Mouse (Mus musculus) hindbrain, embryonic 13.5 days (tissue): ENCODE results near the gene Chd2. TPM values are rescaled to one million over a fixed set of nuclear protein-coding genes. Genes with fewer than 3 reads are reported as not detected.

ENCODE experiments used
- ATAC-seq: fragments of 200-750 bp; cut with Nextera tagmentation; 2 replicates; pipeline ENCODE4 v1.8.0; 2017; ENCODE audit warnings: moderate TSS enrichment; ENCODE audit not compliant: low FRiP score
- H3K27ac ChIP-seq: fragments of 300-500 bp; sonication (generic); 2 replicates; pipeline ENCODE4 v1.5.1; 2015; ENCODE audit warnings: inconsistent platforms, mild to moderate bottlenecking, moderate library complexity
- H3K27me3 ChIP-seq: fragments of 300-500 bp; sonication (generic); 2 replicates; pipeline ENCODE4 v1.6.1; 2015; ENCODE audit warnings: mild to moderate bottlenecking, inconsistent platforms
- H3K36me3 ChIP-seq: fragments of 300-500 bp; sonication (generic); 2 replicates; pipeline ENCODE4 v1.6.1; 2015; ENCODE audit warnings: mild to moderate bottlenecking, inconsistent platforms
- H3K4me1 ChIP-seq: fragments of 300-500 bp; sonication (generic); replicated peaks from 2 replicates; pipeline ENCODE4 v1.6.1; 2015; ENCODE audit warnings: inconsistent platforms
- H3K4me2 ChIP-seq: fragments of 300-500 bp; sonication (generic); 2 replicates; pipeline ENCODE4 v1.6.1; 2015; ENCODE audit warnings: inconsistent platforms, mild to moderate bottlenecking, moderate library complexity
- H3K4me3 ChIP-seq: fragments of 300-500 bp; sonication (generic); 2 replicates; pipeline ENCODE4 v1.5.1; 2015; ENCODE audit warnings: mild to moderate bottlenecking, inconsistent platforms
- H3K9ac ChIP-seq: fragments of 300-500 bp; sonication (generic); 2 replicates; pipeline ENCODE4 v1.6.1; 2015; ENCODE audit warnings: mild to moderate bottlenecking, inconsistent platforms
- H3K9me3 ChIP-seq: fragments of 300-500 bp; sonication (generic); 2 replicates; pipeline ENCODE4 v1.6.1; 2016; ENCODE audit warnings: inconsistent platforms
- whole genome bisulfite sequencing: fragments of 180-500 bp; shearing (Covaris S2); methylation state at CpG from one replicate; pipeline ENCODE4 v1.1.7; 2015; 5-methylcytosine and 5-hydroxymethylcytosine counted together
- polyA plus RNA-seq: library from polyadenylated mRNA; unstranded; fragments of >200 nt; fragmentation: Nextera tagmentation; extraction: Ambion mirVana; gene quantifications from 2 replicates; pipeline ENCODE4 v1.2.1, GENCODE M21; 2015

Gene Chd2
- polyA plus RNA-seq, 1 experiment from 2014 or later = 53.5 TPM

- Histone ChIP-seq H3K27ac (peak overlapping the region; percentile 68; the same call in 1 of the 2 replicates), H3K36me3 (peaks cover 29% of the 10 kb centered on the region), H3K4me1 (peaks cover 60% of the 10 kb centered on the region), H3K4me2 (no peak overlapping the region), H3K4me3 (no peak overlapping the region), H3K9ac (no peak overlapping the region), H3K27me3 (no peaks in the 10 kb centered on the region), H3K9me3 (no peaks in the 10 kb centered on the region)
- no peak for ATAC-seq
- 69% methylated on average over 13 of the region's 13 CpGs for WGBS
These were observed 118.4 kb downstream of the Chd2 start for GRCm38 (mm10) chr7:73423236-73423635.

DNA sequence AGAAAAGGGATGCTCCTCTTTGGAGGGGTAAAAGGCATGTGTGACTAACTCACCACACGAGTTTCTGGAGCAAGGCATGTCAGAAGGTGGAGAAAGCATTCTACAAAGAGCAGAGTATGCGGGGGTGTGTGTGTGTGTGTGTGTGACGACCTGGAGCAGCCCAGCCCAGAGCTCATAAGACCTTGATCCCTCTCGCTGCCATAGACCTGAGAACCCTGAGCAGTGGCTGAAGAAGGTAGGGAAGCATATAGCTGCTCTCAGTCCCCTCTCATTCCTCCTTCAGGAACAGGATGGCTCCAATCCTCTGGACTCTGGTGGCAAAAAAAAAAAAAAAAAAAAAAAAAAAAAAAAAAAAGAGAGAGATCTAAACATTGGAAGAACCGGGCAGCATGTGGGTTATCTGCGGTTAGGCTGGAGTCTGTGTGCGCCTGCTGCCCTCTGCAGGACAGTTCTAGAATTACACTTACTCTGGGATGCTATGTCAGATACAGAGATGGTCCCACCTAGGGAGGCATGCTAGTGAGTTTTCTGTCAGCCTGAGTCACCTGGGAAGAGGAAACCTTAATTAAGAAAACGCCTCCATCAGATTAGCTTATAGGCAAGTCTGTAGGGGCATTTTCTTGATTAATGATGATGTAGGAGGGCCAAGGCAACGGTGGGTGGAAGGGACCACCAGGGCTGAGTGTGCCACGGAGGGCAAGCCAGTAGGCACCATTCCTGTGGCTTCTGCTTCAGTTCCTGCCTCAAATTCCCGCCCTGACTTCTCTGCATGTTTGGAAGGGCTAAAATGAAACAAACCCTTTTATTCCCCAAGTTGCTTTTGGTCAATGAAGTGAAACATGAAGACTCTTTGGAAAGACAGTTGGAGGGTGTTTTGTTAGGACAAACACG lies 119.2 kb downstream of the Chd2 start:
- no peak overlapping the region for H3K4me3 ChIP-seq
- peaks cover 67% of the 10 kb centered on the region for H3K4me1 ChIP-seq

DNA sequence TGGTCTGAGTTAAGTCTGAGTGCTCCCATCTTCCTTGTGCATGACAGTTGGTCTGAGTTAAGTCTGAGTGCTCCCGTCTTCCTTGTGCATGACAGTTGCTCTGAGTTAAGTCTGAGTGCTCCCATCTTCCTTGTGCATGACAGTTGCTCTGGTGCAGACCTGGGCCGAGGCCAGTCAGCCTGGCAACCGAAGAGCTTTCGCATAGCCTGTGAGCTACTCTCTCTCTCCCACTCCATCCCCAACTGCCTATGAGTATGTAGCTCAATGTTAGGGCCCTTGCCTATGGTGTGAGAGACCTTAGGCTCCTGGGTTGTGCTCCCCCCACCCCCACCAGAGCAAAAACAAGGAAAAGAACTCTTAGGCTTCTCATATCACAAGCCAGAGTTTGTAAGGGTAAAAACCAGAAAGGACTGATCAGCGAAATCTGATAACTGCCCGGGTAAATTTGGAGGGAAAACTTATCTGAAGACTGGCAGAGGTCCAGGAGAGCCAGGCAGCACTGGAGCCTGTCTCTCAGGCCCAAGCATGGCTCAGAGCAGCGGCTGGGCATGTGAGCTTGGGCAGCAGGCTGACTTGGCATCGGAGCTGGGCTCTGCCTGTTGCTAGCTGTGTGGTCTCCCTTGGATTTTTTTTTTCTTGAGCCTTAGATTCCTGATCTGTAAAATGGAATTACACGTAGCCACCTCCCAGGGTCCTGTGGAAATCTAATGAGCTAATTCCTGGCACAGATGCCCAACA lies 120.2 kb downstream of the Chd2 start:
- ATAC-seq = no peak
- Histone ChIP-seq H3K27ac (peak overlapping the region; percentile 73), H3K4me2 (no peak overlapping the region), H3K9me3 (no peaks in the 10 kb centered on the region), H3K36me3 (peaks cover 26% of the 10 kb centered on the region), H3K4me1 (peaks cover 72% of the 10 kb centered on the region), H3K4me3 (no peak overlapping the region), H3K27me3 (no peaks in the 10 kb centered on the region), H3K9ac (0 out of 2 replicates have a peak overlapping the region, but pooled peaks have one; percentile 13)
- 53% methylated on average over 9 of the region's 9 CpGs for WGBS

More for the DNA sequence above, 119.2 kb downstream of the Chd2 start:
- Histone ChIP-seq H3K27ac (peak overlapping the region; percentile 73; the same call in 1 of the 2 replicates), H3K4me2 (no peak overlapping the region), H3K27me3 (no peaks in the 10 kb centered on the region), H3K36me3 (peaks cover 29% of the 10 kb centered on the region), H3K9ac (0 out of 2 replicates have a peak overlapping the region, but pooled peaks have one; percentile 25), H3K9me3 (no peaks in the 10 kb centered on the region)
- WGBS = 20% methylated on average over 12 of the region's 12 CpGs
- ATAC-seq = no peak

GRCm38 (mm10) chr7:73420827-73421226 lies 120.8 kb downstream of the Chd2 start:
- H3K27me3 ChIP-seq = no peaks in the 10 kb centered on the region
- peak overlapping the region; percentile 72 for H3K27ac ChIP-seq
- peak overlapping the region; percentile 30; the same call in 1 of the 2 replicates for H3K9ac ChIP-seq
- H3K36me3 ChIP-seq = peaks cover 32% of the 10 kb centered on the region
- H3K4me2 ChIP-seq = no peak overlapping the region
- no peak overlapping the region for H3K4me3 ChIP-seq
- no peaks in the 10 kb centered on the region for H3K9me3 ChIP-seq
- 37% methylated on average over 5 of the region's 5 CpGs for WGBS
- H3K4me1 ChIP-seq = peaks cover 72% of the 10 kb centered on the region
- no peak for ATAC-seq

- H3K36me3 ChIP-seq = peaks cover 43% of the 10 kb centered on the region
- H3K4me1 ChIP-seq = peaks cover 70% of the 10 kb centered on the region
- 25% methylated on average over 7 of the region's 7 CpGs for WGBS
- peak overlapping the region; percentile 39; the same call in 1 of the 2 replicates for H3K9ac ChIP-seq
- H3K4me2 ChIP-seq = no peak overlapping the region
- ATAC-seq = no peak
- no peaks in the 10 kb centered on the region for H3K9me3 ChIP-seq
- H3K27me3 ChIP-seq = no peaks in the 10 kb centered on the region
- H3K27ac ChIP-seq = peak overlapping the region; percentile 56; the same call in 1 of the 2 replicates
- H3K4me3 ChIP-seq = no peak overlapping the region
These were observed 122.3 kb downstream of the Chd2 start for GRCm38 (mm10) chr7:73419375-73419774.

GRCm38 (mm10) chr7:73414192-73414591 lies 127.4 kb downstream of the Chd2 start:
- peak overlapping the region; percentile 53 for H3K27ac ChIP-seq
- peaks cover 75% of the 10 kb centered on the region for H3K36me3 ChIP-seq
- no peaks in the 10 kb centered on the region for H3K27me3 ChIP-seq
- H3K4me2 ChIP-seq = no peak overlapping the region
- ATAC-seq = no peak
- H3K4me3 ChIP-seq = no peak overlapping the region
- H3K9me3 ChIP-seq = no peaks in the 10 kb centered on the region
- H3K4me1 ChIP-seq = peaks cover 69% of the 10 kb centered on the region
- 65% methylated on average over 9 of the region's 14 CpGs for WGBS
- no peak overlapping the region for H3K9ac ChIP-seq

GRCm38 (mm10) chr7:73412419-73412818 lies 129.2 kb downstream of the Chd2 start:
- 65% methylated on average over 7 of the region's 7 CpGs for WGBS
- H3K27me3 ChIP-seq = no peaks in the 10 kb centered on the region
- peaks cover 57% of the 10 kb centered on the region for H3K4me1 ChIP-seq
- 0 out of 2 replicates have a peak overlapping the region, but pooled peaks have one; percentile 1 for H3K9ac ChIP-seq
- ATAC-seq = peak; percentile 30; the same call in 1 of the 2 replicates
- peak overlapping the region; percentile 35 for H3K27ac ChIP-seq
- H3K4me3 ChIP-seq = no peak overlapping the region
- peaks cover 65% of the 10 kb centered on the region for H3K36me3 ChIP-seq
- H3K9me3 ChIP-seq = no peaks in the 10 kb centered on the region
- H3K4me2 ChIP-seq = no peak overlapping the region

- Histone ChIP-seq H3K27ac (peak overlapping the region; percentile 35), H3K27me3 (no peaks in the 10 kb centered on the region), H3K36me3 (peaks cover 65% of the 10 kb centered on the region), H3K9me3 (no peaks in the 10 kb centered on the region), H3K9ac (0 out of 2 replicates have a peak overlapping the region, but pooled peaks have one; percentile 1), H3K4me3 (no peak overlapping the region), H3K4me1 (peaks cover 54% of the 10 kb centered on the region), H3K4me2 (no peak overlapping the region)
- 88% methylated on average over 4 of the region's 4 CpGs for WGBS
- no peak for ATAC-seq
These were observed 129.6 kb downstream of the Chd2 start for GRCm38 (mm10) chr7:73411986-73412385.

- Histone ChIP-seq H3K9ac (no peak overlapping the region), H3K4me3 (no peak overlapping the region), H3K4me2 (no peak overlapping the region), H3K9me3 (no peaks in the 10 kb centered on the region), H3K27me3 (no peaks in the 10 kb centered on the region), H3K27ac (peak overlapping the region; percentile 35), H3K4me1 (peaks cover 54% of the 10 kb centered on the region), H3K36me3 (peaks cover 69% of the 10 kb centered on the region)
- ATAC-seq = no peak
- WGBS = 63% methylated on average over 7 of the region's 7 CpGs
These were observed 130.1 kb downstream of the Chd2 start for GRCm38 (mm10) chr7:73411523-73411922.

DNA sequence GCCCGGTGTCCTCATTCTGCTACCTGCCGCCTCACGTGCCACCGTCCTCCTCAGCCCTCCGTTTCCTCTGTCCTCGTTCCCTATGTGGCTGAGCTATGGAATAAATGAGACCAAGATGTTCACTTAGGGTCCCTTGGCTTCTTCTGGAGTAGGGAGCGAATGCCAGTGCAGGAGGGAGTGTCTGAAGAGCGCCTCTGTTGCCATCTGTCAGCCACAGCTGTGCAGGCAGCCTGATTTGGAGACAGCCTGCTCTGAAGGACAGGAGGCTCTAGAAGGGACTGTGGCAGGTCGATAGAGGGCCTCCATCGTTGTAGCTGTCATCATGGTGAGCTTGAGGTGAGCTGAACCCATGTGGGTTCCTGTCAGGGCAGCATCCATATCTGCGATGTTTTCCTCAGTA lies 136.1 kb downstream of the Chd2 start:
- Histone ChIP-seq H3K4me3 (no peak overlapping the region), H3K36me3 (peaks cover 51% of the 10 kb centered on the region), H3K27ac (no peak overlapping the region), H3K4me2 (no peak overlapping the region), H3K9me3 (0 out of 2 replicates have a peak, but pooled peaks cover 5% of the 10 kb centered on the region), H3K27me3 (no peaks in the 10 kb centered on the region), H3K9ac (no peak overlapping the region), H3K4me1 (peaks cover 50% of the 10 kb centered on the region)
- 89% methylated on average over 11 of the region's 11 CpGs for WGBS
- no peak for ATAC-seq

DNA sequence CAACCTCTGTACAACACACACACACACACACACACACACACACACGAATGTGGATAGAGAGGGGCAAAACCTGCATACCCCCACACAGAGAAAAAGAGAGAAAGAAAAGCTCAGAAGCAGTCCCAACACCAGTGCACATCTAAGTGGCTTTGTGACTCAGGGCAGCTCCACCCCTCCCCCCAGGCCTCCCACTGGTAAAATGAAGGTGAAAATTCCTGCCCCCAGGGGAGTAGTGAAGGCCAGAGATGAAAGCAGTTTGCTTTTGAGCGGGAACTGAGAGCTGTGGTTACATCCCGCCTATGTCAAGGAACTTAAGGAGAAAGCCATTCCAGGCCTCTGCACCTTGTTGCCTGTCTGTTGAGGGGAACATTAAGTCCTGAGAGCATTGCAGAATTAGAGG lies 138.1 kb downstream of the Chd2 start:
- ATAC-seq = no peak
- Histone ChIP-seq H3K4me1 (peaks cover 59% of the 10 kb centered on the region), H3K9ac (no peak overlapping the region), H3K4me2 (no peak overlapping the region), H3K4me3 (no peak overlapping the region), H3K27me3 (no peaks in the 10 kb centered on the region), H3K27ac (no peak overlapping the region; the same call in 1 of the 2 replicates), H3K36me3 (peaks cover 35% of the 10 kb centered on the region), H3K9me3 (0 out of 2 replicates have a peak, but pooled peaks cover 5% of the 10 kb centered on the region)
- 50% methylated on average over 3 of the region's 3 CpGs for WGBS

DNA sequence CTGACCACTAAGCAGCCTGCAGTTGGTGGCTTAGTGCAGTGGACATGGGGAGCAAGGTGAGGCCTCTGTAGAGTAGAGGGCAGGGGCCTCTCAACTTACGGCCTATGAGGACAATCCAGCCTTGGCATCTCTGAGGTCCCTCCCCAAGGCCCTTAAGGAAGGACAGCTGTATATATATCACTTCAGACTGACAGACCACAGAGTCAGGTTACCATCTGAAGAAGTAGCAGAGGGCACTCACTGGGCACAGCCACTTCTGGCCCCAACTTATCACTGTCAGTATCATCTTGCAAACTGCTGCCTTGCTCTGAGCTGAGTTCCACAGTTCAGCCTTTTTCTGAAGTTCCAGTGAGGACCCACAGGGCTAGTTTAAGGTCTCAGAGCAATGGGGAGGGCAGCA lies 139.0 kb downstream of the Chd2 start:
- Histone ChIP-seq H3K4me3 (no peak overlapping the region), H3K9me3 (0 out of 2 replicates have a peak, but pooled peaks cover 5% of the 10 kb centered on the region), H3K4me1 (peaks cover 66% of the 10 kb centered on the region), H3K27ac (peak overlapping the region; percentile 59), H3K36me3 (peaks cover 32% of the 10 kb centered on the region), H3K4me2 (no peak overlapping the region), H3K27me3 (no peaks in the 10 kb centered on the region), H3K9ac (no peak overlapping the region)
- WGBS = 78% methylated on average over 1 of the region's 1 CpGs
- ATAC-seq = no peak
